Mouse (Mus musculus) midbrain, embryonic 15.5 days (tissue): ENCODE results near the gene 4930402H24Rik. TPM values are rescaled to one million over a fixed set of nuclear protein-coding genes. Genes with fewer than 3 reads are reported as not detected.

Experiments used
- ATAC-seq: fragments of 200-750 bp; cut with Nextera tagmentation; replicated peaks from 2 replicates; pipeline ENCODE4 v1.8.0; 2017; ENCODE audit warnings: moderate TSS enrichment
- H3K27ac ChIP-seq: fragments of 300-500 bp; sonication (generic); 2 replicates; pipeline ENCODE4 v1.5.1; 2015; ENCODE audit warnings: mild to moderate bottlenecking, inconsistent platforms
- H3K27me3 ChIP-seq: fragments of 300-500 bp; sonication (generic); replicated peaks from 2 replicates; pipeline ENCODE4 v1.6.1; 2015; ENCODE audit warnings: inconsistent platforms
- H3K36me3 ChIP-seq: fragments of 300-500 bp; sonication (generic); replicated peaks from 2 replicates; pipeline ENCODE4 v1.6.1; 2015; ENCODE audit warnings: inconsistent platforms
- H3K4me1 ChIP-seq: fragments of 300-500 bp; sonication (generic); 2 replicates; pipeline ENCODE4 v1.6.1; 2015; ENCODE audit warnings: inconsistent platforms
- H3K4me2 ChIP-seq: fragments of 300-500 bp; sonication (generic); 2 replicates; pipeline ENCODE4 v1.6.1; 2015; ENCODE audit warnings: inconsistent platforms, mild to moderate bottlenecking, moderate library complexity
- H3K4me3 ChIP-seq: fragments of 300-500 bp; sonication (generic); 2 replicates; pipeline ENCODE4 v1.5.1; 2015; ENCODE audit warnings: mild to moderate bottlenecking, inconsistent platforms
- H3K9ac ChIP-seq: fragments of 300-500 bp; sonication (generic); 2 replicates; pipeline ENCODE4 v1.6.1; 2015; ENCODE audit warnings: mild to moderate bottlenecking, inconsistent platforms
- H3K9me3 ChIP-seq: fragments of 300-500 bp; sonication (generic); 2 replicates; pipeline ENCODE4 v1.6.1; 2016; ENCODE audit warnings: inconsistent platforms
- WGBS: fragments of 180-500 bp; shearing (Covaris S2); methylation state at CpG from one replicate; pipeline ENCODE4 v1.1.7; 2015; ENCODE audit warnings: mixed read lengths; 5-methylcytosine and 5-hydroxymethylcytosine counted together
- polyA plus RNA-seq: library from polyadenylated mRNA; unstranded; fragments of >200 nt; fragmentation: Nextera tagmentation; extraction: Ambion mirVana; gene quantifications from 2 replicates; pipeline ENCODE4 v1.2.1, GENCODE M21; 2015

Gene 4930402H24Rik
- polyA plus RNA-seq, 1 experiment from 2014 or later, result 108 TPM

DNA sequence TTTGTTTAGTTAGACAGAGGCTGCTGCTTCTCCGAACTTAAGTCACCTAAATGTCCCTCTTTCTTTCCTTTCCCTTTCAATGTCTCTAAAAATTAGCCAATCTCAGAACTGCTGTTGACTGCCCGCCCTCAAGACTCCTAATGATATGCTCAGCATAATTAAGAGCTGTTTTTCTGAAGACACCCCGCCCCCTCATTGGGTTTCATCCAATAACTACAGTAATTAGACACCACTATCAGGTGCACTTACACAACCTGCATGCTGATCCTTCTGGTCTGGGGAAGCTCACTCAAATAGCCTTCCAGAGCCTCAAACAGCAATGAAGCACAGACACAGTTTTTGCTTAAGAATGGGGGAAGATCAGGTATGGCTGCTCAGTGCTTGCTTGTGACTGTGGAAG, 156.5 kb downstream of the 4930402H24Rik start:
- Histone ChIP-seq H3K9me3 (no peaks in the 10 kb centered on the region), H3K4me2 (no peak overlapping the region), H3K4me1 (no peaks in the 10 kb centered on the region), H3K27me3 (no peaks in the 10 kb centered on the region), H3K36me3 (peaks cover 46% of the 10 kb centered on the region), H3K4me3 (no peak overlapping the region), H3K9ac (no peak overlapping the region), H3K27ac (no peak overlapping the region)
- ATAC-seq, result no peak
- WGBS, result 86% methylated on average over 3 of the region's 3 CpGs

DNA sequence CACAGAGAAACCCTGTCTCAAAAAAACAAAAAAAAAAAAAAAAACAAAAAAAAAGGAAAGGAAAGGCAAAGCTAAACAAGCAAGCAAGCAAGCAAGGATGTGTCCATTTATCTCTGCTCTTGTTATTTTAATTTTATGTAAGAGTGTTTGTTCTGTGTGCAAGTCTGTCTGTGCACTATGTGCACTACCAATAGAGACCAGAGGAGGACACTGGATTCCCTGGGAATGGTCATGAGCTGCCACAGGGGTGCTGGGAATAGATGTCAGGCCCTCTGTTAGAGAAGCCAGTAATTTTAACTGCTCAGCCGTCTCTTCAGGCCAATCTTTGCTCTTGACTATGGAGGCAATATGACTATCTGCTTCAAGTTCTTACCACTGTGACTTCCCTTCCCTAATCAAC, 162.6 kb downstream of the 4930402H24Rik start:
- 91% methylated on average over 1 of the region's 1 CpGs for WGBS
- Histone ChIP-seq H3K36me3 (peaks cover 93% of the 10 kb centered on the region), H3K4me2 (no peak overlapping the region), H3K9me3 (no peaks in the 10 kb centered on the region), H3K27ac (no peak overlapping the region), H3K27me3 (no peaks in the 10 kb centered on the region), H3K9ac (no peak overlapping the region), H3K4me1 (no peaks in the 10 kb centered on the region), H3K4me3 (no peak overlapping the region)
- ATAC-seq, result no peak

DNA sequence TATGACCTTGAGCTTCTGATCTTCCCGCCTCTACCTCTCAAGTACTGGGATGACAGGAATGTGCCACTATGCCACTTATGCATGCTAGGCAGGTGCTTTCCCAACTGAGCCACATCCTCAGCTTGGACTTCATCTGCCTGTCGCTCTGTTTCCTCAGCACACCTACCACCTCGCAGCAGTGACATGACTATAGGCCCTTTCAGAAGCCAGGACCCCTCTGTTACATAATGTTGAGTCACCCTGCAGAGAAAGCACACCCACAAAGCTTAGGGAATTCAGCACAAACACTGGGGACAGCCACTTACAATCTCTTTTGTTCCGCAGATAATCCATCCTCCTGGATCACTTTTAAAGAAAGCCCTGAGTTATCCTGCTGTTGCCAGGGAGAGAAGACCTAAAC, 166.1 kb downstream of the 4930402H24Rik start:
- Histone ChIP-seq H3K27ac (no peak overlapping the region), H3K36me3 (peaks cover 87% of the 10 kb centered on the region), H3K4me2 (no peak overlapping the region), H3K9me3 (no peaks in the 10 kb centered on the region), H3K4me1 (no peaks in the 10 kb centered on the region), H3K9ac (no peak overlapping the region), H3K27me3 (no peaks in the 10 kb centered on the region), H3K4me3 (no peak overlapping the region)
- ATAC-seq, result no peak
- WGBS, result 22% methylated on average over 4 of the region's 4 CpGs

DNA sequence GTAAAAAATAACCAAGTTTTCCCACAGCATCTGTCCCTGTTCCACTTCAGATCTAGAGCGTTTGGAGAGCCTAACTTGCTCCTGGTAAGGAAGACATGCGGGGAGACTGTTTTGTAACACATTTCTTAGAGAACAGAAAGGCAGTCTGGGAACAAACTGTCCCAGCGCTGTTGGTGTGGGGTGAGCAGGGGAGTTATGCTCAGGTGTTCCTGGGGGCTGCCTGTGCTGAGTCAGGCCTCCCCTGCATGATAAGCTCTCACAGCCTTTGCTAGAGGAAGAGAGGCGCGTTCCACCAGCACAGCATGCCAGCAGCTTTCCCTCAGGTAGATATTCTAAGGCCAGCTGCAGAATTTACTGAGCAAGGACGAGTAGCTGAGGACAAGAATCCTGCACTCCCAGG, 168.2 kb downstream of the 4930402H24Rik start:
- Histone ChIP-seq H3K9me3 (no peaks in the 10 kb centered on the region), H3K27ac (no peak overlapping the region), H3K27me3 (no peaks in the 10 kb centered on the region), H3K9ac (no peak overlapping the region), H3K4me2 (no peak overlapping the region), H3K4me1 (no peaks in the 10 kb centered on the region), H3K36me3 (peaks cover 82% of the 10 kb centered on the region), H3K4me3 (no peak overlapping the region)
- no peak for ATAC-seq
- 82% methylated on average over 6 of the region's 6 CpGs for WGBS

DNA sequence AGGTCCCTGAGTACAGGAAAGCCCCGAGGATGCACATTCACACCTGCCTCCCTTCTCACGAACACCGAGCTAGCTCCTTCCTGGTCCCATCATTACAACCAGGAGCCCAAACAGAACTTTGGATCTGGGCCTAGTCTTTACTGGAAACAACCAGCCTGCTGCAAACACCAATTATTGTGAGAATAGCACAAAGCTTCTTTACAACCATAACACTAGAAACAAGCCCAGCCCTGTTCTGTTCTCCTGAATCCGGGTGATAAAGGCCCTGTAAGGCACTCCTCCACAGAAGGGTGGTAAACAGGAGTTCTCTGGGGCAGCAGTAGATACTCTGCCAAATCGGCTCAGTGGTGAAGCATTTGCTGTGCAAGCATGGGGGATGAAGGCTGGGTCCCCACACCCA, 170.9 kb downstream of the 4930402H24Rik start:
- peaks cover 75% of the 10 kb centered on the region for H3K36me3 ChIP-seq
- H3K4me2 ChIP-seq, result no peak overlapping the region
- H3K9ac ChIP-seq, result no peak overlapping the region
- H3K4me1 ChIP-seq, result no peaks in the 10 kb centered on the region
- no peak for ATAC-seq
- WGBS, result 86% methylated on average over 5 of the region's 5 CpGs
- no peaks in the 10 kb centered on the region for H3K27me3 ChIP-seq
- H3K9me3 ChIP-seq, result no peaks in the 10 kb centered on the region
- no peak overlapping the region for H3K27ac ChIP-seq
- H3K4me3 ChIP-seq, result no peak overlapping the region

DNA sequence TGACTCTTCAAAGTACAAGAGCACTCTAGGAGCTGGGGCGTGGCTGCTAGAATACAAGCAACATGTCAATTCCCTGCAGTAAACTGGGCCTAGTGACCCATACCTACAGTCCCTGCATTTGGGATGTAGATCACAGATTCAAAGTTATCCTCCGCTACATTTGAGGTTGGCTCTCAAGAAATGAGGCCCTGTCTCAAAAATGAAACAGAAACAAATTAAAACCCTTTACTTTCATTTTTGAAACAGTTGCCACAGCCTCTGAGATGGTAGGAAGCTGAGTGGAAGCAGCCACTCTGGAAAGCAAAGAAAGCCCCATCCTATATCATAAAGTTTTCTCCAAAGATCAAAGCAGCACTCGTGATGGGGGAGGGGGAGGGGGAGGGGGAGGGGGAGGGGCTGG, 172.8 kb downstream of the 4930402H24Rik start:
- H3K4me2 ChIP-seq, result no peak overlapping the region
- no peak for ATAC-seq
- H3K4me1 ChIP-seq, result no peaks in the 10 kb centered on the region
- H3K9ac ChIP-seq, result no peak overlapping the region
- H3K27me3 ChIP-seq, result no peaks in the 10 kb centered on the region
- no peaks in the 10 kb centered on the region for H3K9me3 ChIP-seq
- H3K36me3 ChIP-seq, result peaks cover 77% of the 10 kb centered on the region
- no peak overlapping the region for H3K4me3 ChIP-seq
- WGBS, result 92% methylated on average over 2 of the region's 3 CpGs
- no peak overlapping the region for H3K27ac ChIP-seq

DNA sequence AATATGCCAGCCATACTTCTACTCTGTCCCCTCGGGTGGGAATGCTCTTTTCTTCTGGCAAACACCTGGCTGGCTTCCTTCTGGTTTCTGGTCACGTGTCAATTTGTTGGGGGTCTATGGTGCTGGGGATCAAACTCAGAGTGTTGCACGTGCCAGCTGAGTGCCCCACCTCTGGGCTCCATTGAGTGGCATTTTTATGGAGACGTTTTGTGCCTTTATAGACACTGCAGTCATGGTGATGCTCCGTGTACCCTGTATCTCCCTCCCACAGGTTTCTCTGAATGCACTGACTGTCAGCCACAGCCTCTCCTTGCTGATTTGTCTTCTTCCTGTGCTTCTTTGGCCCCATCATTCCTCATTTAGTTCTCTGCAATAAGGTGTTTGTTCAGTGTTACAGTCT, 174.4 kb downstream of the 4930402H24Rik start:
- H3K4me2 ChIP-seq, result no peak overlapping the region
- 66% methylated on average over 5 of the region's 5 CpGs for WGBS
- H3K36me3 ChIP-seq, result peaks cover 78% of the 10 kb centered on the region
- no peaks in the 10 kb centered on the region for H3K27me3 ChIP-seq
- no peak overlapping the region for H3K9ac ChIP-seq
- H3K4me3 ChIP-seq, result no peak overlapping the region
- H3K9me3 ChIP-seq, result no peaks in the 10 kb centered on the region
- H3K27ac ChIP-seq, result no peak overlapping the region
- H3K4me1 ChIP-seq, result no peaks in the 10 kb centered on the region
- no peak for ATAC-seq

DNA sequence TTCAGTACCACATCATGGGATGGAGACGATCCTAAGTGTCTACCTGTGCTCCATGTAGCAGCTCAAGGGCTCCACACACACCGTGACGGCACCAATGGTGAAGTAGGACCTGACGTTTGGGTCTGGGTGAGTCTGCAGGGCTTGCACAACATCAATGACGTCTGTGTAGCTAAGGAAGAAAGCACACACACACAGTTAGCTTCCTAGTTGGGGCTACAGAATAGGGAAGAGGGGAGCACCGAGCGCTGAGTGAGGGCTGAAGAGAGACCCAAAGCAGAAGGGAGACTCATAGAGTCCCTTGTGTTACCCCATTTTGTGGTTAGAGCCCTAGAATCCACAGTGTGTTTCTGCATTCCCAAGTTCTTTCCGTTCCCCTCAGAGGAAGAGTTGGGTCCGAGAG, 175.5 kb downstream of the 4930402H24Rik start:
- Histone ChIP-seq H3K4me1 (no peaks in the 10 kb centered on the region), H3K27ac (no peak overlapping the region), H3K36me3 (peaks cover 81% of the 10 kb centered on the region), H3K4me2 (no peak overlapping the region), H3K27me3 (no peaks in the 10 kb centered on the region), H3K4me3 (no peak overlapping the region), H3K9ac (no peak overlapping the region), H3K9me3 (no peaks in the 10 kb centered on the region)
- WGBS, result 93% methylated on average over 9 of the region's 9 CpGs
- no peak for ATAC-seq

DNA sequence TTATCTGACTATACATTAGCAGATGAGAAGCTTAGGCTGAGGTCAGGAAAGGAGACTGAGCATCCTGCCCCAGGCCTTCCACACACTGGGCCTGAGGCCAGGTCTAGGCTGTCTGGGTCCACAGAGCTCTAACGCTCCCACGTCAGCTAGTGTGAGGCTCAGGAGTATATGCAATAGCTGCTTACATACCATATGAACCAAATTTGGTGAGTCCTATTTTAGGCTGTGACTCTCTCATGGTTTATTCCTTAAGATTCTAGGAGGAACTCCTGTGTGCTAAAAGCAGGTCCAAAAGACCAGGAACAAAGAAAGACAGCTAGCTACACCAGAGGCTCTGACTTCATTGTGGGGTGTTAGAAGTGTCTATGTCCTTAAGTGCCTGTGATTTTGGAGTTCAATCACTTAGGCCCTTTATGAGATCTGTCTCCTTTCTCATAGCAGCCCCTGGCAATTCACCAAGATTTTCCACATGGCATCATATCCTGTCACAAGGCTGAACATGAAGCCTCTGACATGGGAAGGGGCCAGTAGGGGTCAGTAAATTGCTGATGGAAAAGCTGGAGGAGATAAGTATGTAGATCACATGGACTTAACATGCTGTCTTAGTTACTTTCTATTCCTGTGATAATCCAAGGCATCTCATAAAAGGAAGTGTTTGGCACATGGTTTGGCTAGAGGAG, 177.2 kb downstream of the 4930402H24Rik start:
- H3K27ac ChIP-seq, result no peak overlapping the region
- H3K9me3 ChIP-seq, result no peaks in the 10 kb centered on the region
- no peak for ATAC-seq
- H3K9ac ChIP-seq, result no peak overlapping the region
- H3K4me3 ChIP-seq, result no peak overlapping the region
- 98% methylated on average over 2 of the region's 2 CpGs for WGBS
- H3K27me3 ChIP-seq, result no peaks in the 10 kb centered on the region
- peaks cover 85% of the 10 kb centered on the region for H3K36me3 ChIP-seq
- H3K4me1 ChIP-seq, result no peaks in the 10 kb centered on the region
- no peak overlapping the region for H3K4me2 ChIP-seq

DNA sequence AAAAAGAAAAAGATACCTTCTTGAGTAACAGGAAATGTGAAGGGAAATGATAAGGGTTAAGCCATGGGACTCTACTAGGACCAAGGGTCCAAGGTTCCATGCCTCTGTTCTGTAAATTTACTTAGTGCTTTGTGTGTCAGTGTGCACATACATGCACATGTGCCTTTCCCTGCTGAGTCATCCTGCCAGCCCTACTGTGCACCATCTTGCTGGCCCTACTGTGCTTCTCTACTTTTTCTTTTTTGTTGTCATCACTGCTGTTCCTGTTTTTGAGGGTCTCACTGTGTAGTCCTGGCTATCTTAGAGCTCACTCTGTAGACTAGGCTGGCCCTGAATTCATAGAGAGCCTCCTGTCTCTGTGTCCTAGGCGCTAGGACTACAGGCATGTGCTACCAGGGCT, 178.5 kb downstream of the 4930402H24Rik start:
- H3K36me3 ChIP-seq, result peaks cover 91% of the 10 kb centered on the region
- no peak overlapping the region for H3K27ac ChIP-seq
- H3K9ac ChIP-seq, result no peak overlapping the region
- no peaks in the 10 kb centered on the region for H3K4me1 ChIP-seq
- H3K4me3 ChIP-seq, result no peak overlapping the region
- no peak for ATAC-seq
- no peak overlapping the region for H3K4me2 ChIP-seq
- H3K9me3 ChIP-seq, result no peaks in the 10 kb centered on the region
- no peaks in the 10 kb centered on the region for H3K27me3 ChIP-seq
- 97% methylated on average over 1 of the region's 1 CpGs for WGBS

DNA sequence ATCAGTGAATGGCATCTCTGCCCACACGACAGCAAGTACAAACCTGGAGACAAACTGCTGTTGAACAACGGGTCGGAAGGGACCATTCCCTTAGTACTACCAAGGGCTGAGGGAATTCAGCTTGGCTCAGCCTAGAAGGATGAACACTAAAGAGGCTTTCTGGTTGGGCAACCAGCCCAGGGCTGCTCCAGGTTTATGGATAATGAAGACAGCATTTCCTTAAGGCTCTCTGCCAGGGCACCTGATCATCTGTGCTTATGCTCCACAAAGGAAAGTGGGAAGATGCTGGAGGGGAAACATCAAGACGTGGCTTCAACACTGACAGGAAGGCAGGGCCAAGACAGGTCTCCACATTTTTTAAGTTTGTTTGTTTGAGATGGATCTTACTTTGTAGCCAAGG, 181.8 kb downstream of the 4930402H24Rik start:
- WGBS, result 77% methylated on average over 4 of the region's 4 CpGs
- ATAC-seq, result no peak
- H3K4me3 ChIP-seq, result no peak overlapping the region
- no peaks in the 10 kb centered on the region for H3K27me3 ChIP-seq
- no peak overlapping the region for H3K4me2 ChIP-seq
- H3K9me3 ChIP-seq, result no peaks in the 10 kb centered on the region
- no peaks in the 10 kb centered on the region for H3K4me1 ChIP-seq
- H3K27ac ChIP-seq, result no peak overlapping the region
- peaks cover 85% of the 10 kb centered on the region for H3K36me3 ChIP-seq
- no peak overlapping the region for H3K9ac ChIP-seq

DNA sequence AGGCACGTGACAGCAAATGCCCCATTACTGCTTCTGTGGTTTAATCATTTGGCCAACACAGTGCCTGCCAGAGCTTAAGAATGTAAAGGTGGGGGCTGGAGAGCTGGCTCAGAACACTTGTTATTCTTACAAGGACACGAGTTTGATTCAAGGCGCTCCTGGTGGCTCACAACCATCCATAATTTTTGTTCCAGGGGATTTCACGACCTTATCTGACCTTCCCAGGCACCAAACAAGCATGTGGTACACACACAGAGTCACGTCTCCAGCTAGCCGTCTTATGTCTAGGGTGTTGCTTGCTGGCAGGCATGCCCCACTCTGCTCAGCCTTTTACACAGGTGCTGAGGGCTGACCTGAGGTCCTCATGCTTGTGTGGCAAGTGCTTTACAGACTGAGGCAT, 188.3 kb downstream of the 4930402H24Rik start:
- Histone ChIP-seq H3K9me3 (no peaks in the 10 kb centered on the region), H3K4me1 (no peaks in the 10 kb centered on the region), H3K4me2 (no peak overlapping the region), H3K4me3 (no peak overlapping the region), H3K9ac (no peak overlapping the region), H3K27me3 (no peaks in the 10 kb centered on the region), H3K36me3 (peaks cover 50% of the 10 kb centered on the region), H3K27ac (no peak overlapping the region)
- 80% methylated on average over 6 of the region's 6 CpGs for WGBS
- ATAC-seq, result no peak

DNA sequence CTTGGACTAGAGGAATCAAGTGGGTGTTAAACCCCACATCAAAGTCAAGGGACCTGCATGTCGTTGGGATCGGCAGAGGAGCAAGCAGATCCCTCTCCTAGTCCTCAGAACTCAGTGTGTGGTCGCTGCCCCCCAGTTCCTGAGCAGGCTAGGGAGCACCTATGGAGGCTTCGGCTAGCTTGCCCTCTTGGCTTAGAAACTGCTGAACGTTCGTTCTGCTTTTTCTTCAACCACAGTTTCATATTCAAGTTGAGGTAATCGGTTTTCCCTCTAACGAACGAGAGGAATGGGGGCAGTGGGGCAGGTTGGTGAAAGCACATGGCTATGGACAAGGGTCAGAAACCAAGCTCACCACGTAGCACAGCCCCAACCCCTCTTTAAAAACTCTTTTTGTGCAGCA, 199.1 kb downstream of the 4930402H24Rik start:
- H3K4me3 ChIP-seq, result no peak overlapping the region
- no peaks in the 10 kb centered on the region for H3K9me3 ChIP-seq
- no peaks in the 10 kb centered on the region for H3K27me3 ChIP-seq
- no peak overlapping the region for H3K4me2 ChIP-seq
- peaks cover 34% of the 10 kb centered on the region for H3K36me3 ChIP-seq
- WGBS, result 65% methylated on average over 10 of the region's 10 CpGs
- H3K4me1 ChIP-seq, result no peaks in the 10 kb centered on the region
- H3K27ac ChIP-seq, result no peak overlapping the region
- no peak overlapping the region for H3K9ac ChIP-seq
- ATAC-seq, result no peak
